9 mouse cellular contexts compared by ENCODE assay signal in the genomic region with DNA sequence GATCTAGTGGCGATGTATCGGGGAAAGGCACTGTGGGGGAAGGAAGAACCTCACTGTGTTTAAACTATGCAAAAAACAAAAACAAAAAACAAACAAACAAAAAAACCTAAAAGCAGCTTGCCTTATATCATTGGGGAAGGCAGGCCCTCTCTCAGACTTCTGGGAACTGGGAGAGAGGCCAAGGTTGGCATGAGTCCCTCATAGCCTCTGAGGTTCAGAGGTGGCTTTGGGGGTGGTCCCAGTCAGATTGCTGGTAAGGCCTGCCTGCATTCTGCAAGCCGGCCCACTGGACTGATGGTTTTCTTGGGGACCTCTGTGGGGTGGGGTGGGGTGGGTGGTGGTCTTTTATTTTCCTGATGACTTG. TPM values are rescaled to one million over a fixed set of nuclear protein-coding genes. Genes with fewer than 3 reads are reported as not detected.
DNase-seq lines count a peak whose midpoint lies in the region; ATAC-seq lines count a peak whose summit lies in the region.
"Had no signal": no experiment of that assay in that cellular context is flagged by ENCODE, and none has a peak within 500 bp of the region (broad histone marks: within the 10 kb centered on the region; RNA-seq: fewer than 3 reads in every experiment).

No protein-coding gene starts in this region.

- H3K4me1 ChIP-seq in kidney, embryonic 15.5 days = peaks cover 34% of the 10 kb centered on the region
- no peaks in the 10 kb centered on the region for H3K4me1 ChIP-seq in brown adipose tissue, adult 24 weeks (ENCODE audit: control insufficient read depth, insufficient read depth, insufficient read length, low read length)
- H3K4me1 ChIP-seq in hindbrain, embryonic 11.5 days (replicated peaks; ENCODE audit: control insufficient read depth, insufficient read depth, low read length) = 0 out of 2 replicates have a peak, but pooled peaks cover 2% of the 10 kb centered on the region
- H3K4me1 ChIP-seq in midbrain, embryonic 10.5 days = peaks cover 29% of the 10 kb centered on the region

- H3K9ac ChIP-seq in kidney, embryonic 15.5 days = no peak overlapping the region
- H3K9ac ChIP-seq in hindbrain, embryonic 11.5 days (ENCODE audit: low read depth, low read length) = peak overlapping the region; percentile 59; the same call in 1 of the 2 replicates

- H3K4me2 ChIP-seq in kidney, embryonic 15.5 days = peak overlapping the region; percentile 67
- peak overlapping the region; percentile 62 for H3K4me2 ChIP-seq in hindbrain, embryonic 11.5 days (replicated peaks; ENCODE audit: low read depth, low read length)

- H3K27ac ChIP-seq in kidney, embryonic 15.5 days = peak overlapping the region; percentile 87
- peak overlapping the region; percentile 37 for H3K27ac ChIP-seq in brown adipose tissue, adult 24 weeks (replicated peaks; ENCODE audit: low read depth, low read length)
- H3K27ac ChIP-seq in hindbrain, embryonic 11.5 days (ENCODE audit: low read depth, low read length) = no peak overlapping the region
- H3K27ac ChIP-seq in midbrain, embryonic 10.5 days (replicated peaks) = peak overlapping the region; percentile 88

- no peaks in the 10 kb centered on the region for H3K9me3 ChIP-seq in kidney, embryonic 15.5 days (replicated peaks)
- H3K9me3 ChIP-seq in hindbrain, embryonic 11.5 days (ENCODE audit: control insufficient read depth, low read length) = no peaks in the 10 kb centered on the region
- peaks cover 17% of the 10 kb centered on the region for H3K9me3 ChIP-seq in midbrain, embryonic 10.5 days (replicated peaks)

- H3K36me3 ChIP-seq in kidney, embryonic 15.5 days = peaks cover 38% of the 10 kb centered on the region
- H3K36me3 ChIP-seq in hindbrain, embryonic 11.5 days (ENCODE audit: control insufficient read depth, insufficient read depth, low read length) = no peaks in the 10 kb centered on the region; the same call in none of the 2 replicates
- H3K36me3 ChIP-seq in midbrain, embryonic 10.5 days = peaks cover 38% of the 10 kb centered on the region

- intact Hi-C loops in left cerebral cortex, postnatal 36 days (cut with DNase I) = no loop called here

- DNase-seq in kidney, adult 8-10 months = no peak
- no peak for DNase-seq in hindbrain, embryonic 11.5 days (ENCODE audit: low spot score)
- DNase-seq in midbrain, embryonic 10.5 days (ENCODE audit: low spot score) = no peak
- no peak for DNase-seq in spleen, adult 12 weeks (ENCODE audit: low spot score)
- no peak for DNase-seq in embryo, embryonic 9.5 days (ENCODE audit: extremely low spot score)
- DNase-seq in left cerebral cortex, postnatal 36 days (ENCODE audit: low spot score in 2 of 2) = no peak

- peak overlapping the region; percentile 49 for H3K4me3 ChIP-seq in kidney, embryonic 15.5 days (replicated peaks)
- H3K4me3 ChIP-seq in brown adipose tissue, adult 24 weeks (ENCODE audit: insufficient read depth, low read depth, low read length) = peak overlapping the region; percentile 58
- no peak overlapping the region for H3K4me3 ChIP-seq in hindbrain, embryonic 11.5 days (ENCODE audit: low read depth, low read length)
- H3K4me3 ChIP-seq in midbrain, embryonic 10.5 days = peak overlapping the region; percentile 67

- 54% methylated on average over 3 of the region's 3 CpGs for WGBS in kidney, embryonic 15.5 days
- 60% methylated on average over 3 of the region's 3 CpGs for WGBS in hindbrain, embryonic 11.5 days
- 42% methylated on average over 3 of the region's 3 CpGs for WGBS in midbrain, embryonic 10.5 days

- H3K27me3 ChIP-seq in kidney, embryonic 15.5 days = no peaks in the 10 kb centered on the region
- H3K27me3 ChIP-seq in hindbrain, embryonic 11.5 days (ENCODE audit: control insufficient read depth, insufficient read depth, low read length) = no peaks in the 10 kb centered on the region
- H3K27me3 ChIP-seq in midbrain, embryonic 10.5 days (ENCODE audit: low read depth, poor library complexity, severe bottlenecking) = no peaks in the 10 kb centered on the region

- no peak for ATAC-seq in kidney, embryonic 15.5 days (replicated peaks; ENCODE audit: low FRiP score)
- ATAC-seq in hindbrain, embryonic 11.5 days (ENCODE audit: low FRiP score) = 0 out of 2 replicates have a peak, but pooled peaks have one; percentile 25

RNA-seq across cellular contexts. Expression of a gene that starts 5.7 kb away (rescaled TPM):
- 80.5 and 85.0 TPM in 2 replicates for polyA plus RNA-seq in kidney, embryonic 15.5 days (2015; fragmentation: Nextera tagmentation; extraction: Ambion mirVana)
- polyA plus RNA-seq in brown adipose tissue, adult 24 weeks (2012; ENCODE audit: insufficient read depth, insufficient read length, missing spikeins) = 72.9 and 74.8 TPM in 2 replicates
- polyA plus RNA-seq in hindbrain, embryonic 11.5 days (2014; fragmentation: Nextera tagmentation; extraction: Ambion mirVana) = 7.8 and 8.8 TPM in 2 replicates
- 21.3 and 24.2 TPM in 2 replicates for polyA plus RNA-seq in midbrain, embryonic 10.5 days (2016; fragmentation: Nextera tagmentation; extraction: Ambion mirVana)
- 10 to 100 TPM; 17.2 to 19.5 TPM for total RNA-seq in left cerebral cortex, postnatal 36 days (2021)

RNA-seq across cellular contexts. Expression of a gene that starts 14.0 kb away (rescaled TPM):
- not detected in 2 replicates for polyA plus RNA-seq in kidney, embryonic 15.5 days (2015; fragmentation: Nextera tagmentation; extraction: Ambion mirVana)
- polyA plus RNA-seq in brown adipose tissue, adult 24 weeks (2012; ENCODE audit: insufficient read depth, insufficient read length, missing spikeins) = not detected in 2 replicates
- polyA plus RNA-seq in hindbrain, embryonic 11.5 days (2014; fragmentation: Nextera tagmentation; extraction: Ambion mirVana) = not detected in 2 replicates
- not detected in 2 replicates for polyA plus RNA-seq in midbrain, embryonic 10.5 days (2016; fragmentation: Nextera tagmentation; extraction: Ambion mirVana)
- not detected for total RNA-seq in left cerebral cortex, postnatal 36 days (2021)
- polyA plus RNA-seq: large intestine, adult 2 months had no signal

RNA-seq across cellular contexts. Expression of a gene that starts 36.4 kb away (rescaled TPM):
- polyA plus RNA-seq in kidney, embryonic 15.5 days (2015; fragmentation: Nextera tagmentation; extraction: Ambion mirVana) = not detected in 2 replicates
- polyA plus RNA-seq in brown adipose tissue, adult 24 weeks (2012; ENCODE audit: insufficient read depth, insufficient read length, missing spikeins) = not detected in 2 replicates
- polyA plus RNA-seq in hindbrain, embryonic 11.5 days (2014; fragmentation: Nextera tagmentation; extraction: Ambion mirVana) = not detected in 2 replicates
- polyA plus RNA-seq in midbrain, embryonic 10.5 days (2016; fragmentation: Nextera tagmentation; extraction: Ambion mirVana) = 0.09 TPM in 1 of 2 replicates, not detected in the other
- not detected for total RNA-seq in left cerebral cortex, postnatal 36 days (2021)
- polyA plus RNA-seq: large intestine, adult 2 months had no signal
